Mouse (Mus musculus) intestine, embryonic 14.5 days (tissue): ENCODE measurements around the gene Ccdc6. TPM values are rescaled to one million over a fixed set of nuclear protein-coding genes. Genes with fewer than 3 reads are reported as not detected.
A peak's percentile ranks its signal among the peaks of the same experiment; 100 is the strongest.

Source experiments
- ATAC-seq: fragments of 200-750 bp; cut with Nextera tagmentation; replicated peaks from 2 replicates; pipeline ENCODE4 v1.8.0; 2017; ENCODE audit warnings: low read depth, moderate number of reproducible peaks, moderate TSS enrichment, moderate library complexity; ENCODE audit not compliant: low FRiP score, low TSS enrichment
- DNase-seq: peaks from one replicate; pipeline ENCODE4 v3.0.0-alpha.2; 2018; ENCODE audit warnings: low spot score
- H3K27ac ChIP-seq: fragments of 300-500 bp; sonication (generic); 2 replicates; pipeline ENCODE4 v1.5.1; 2014; ENCODE audit warnings: low read depth, mild to moderate bottlenecking, control low read depth
- H3K27me3 ChIP-seq: fragments of 300-500 bp; sonication (generic); replicated peaks from 2 replicates; pipeline ENCODE4 v1.6.1; 2014; ENCODE audit warnings: low read length, control low read depth; ENCODE audit not compliant: control insufficient read depth, insufficient read depth
- H3K36me3 ChIP-seq: fragments of 300-500 bp; sonication (generic); 2 replicates; pipeline ENCODE4 v1.6.1; 2014; ENCODE audit warnings: low read length, control low read depth; ENCODE audit not compliant: control insufficient read depth, insufficient read depth
- H3K4me1 ChIP-seq: fragments of 300-500 bp; sonication (generic); replicated peaks from 2 replicates; pipeline ENCODE4 v1.6.1; 2014; ENCODE audit warnings: low read length, control low read depth, mixed read lengths; ENCODE audit not compliant: control insufficient read depth, insufficient read depth
- H3K4me2 ChIP-seq: fragments of 300-500 bp; sonication (generic); 2 replicates; pipeline ENCODE4 v1.6.1; 2014; ENCODE audit warnings: low read length
- H3K4me3 ChIP-seq: fragments of 300-500 bp; sonication (generic); 2 replicates; pipeline ENCODE4 v1.5.1; 2014; ENCODE audit warnings: low read depth, low read length, control low read depth, mixed read lengths
- H3K9ac ChIP-seq: fragments of 300-500 bp; sonication (generic); 2 replicates; pipeline ENCODE4 v1.6.1; 2014; ENCODE audit warnings: mild to moderate bottlenecking, low read length
- H3K9me3 ChIP-seq: fragments of 300-500 bp; sonication (generic); 2 replicates; pipeline ENCODE4 v1.6.1; 2016; ENCODE audit warnings: low read length, control low read depth; ENCODE audit not compliant: control insufficient read depth
- WGBS: fragments of 180-500 bp; shearing (Covaris S2); extraction: QIAGEN DNeasy Blood & Tissue Kit; methylation state at CpG from one replicate; pipeline ENCODE4 v1.1.7; 2014; 5-methylcytosine and 5-hydroxymethylcytosine counted together
- polyA plus RNA-seq: library from polyadenylated mRNA; unstranded; fragments of >200 nt; fragmentation: Nextera tagmentation; extraction: Ambion mirVana; gene quantifications from 2 replicates; pipeline ENCODE4 v1.2.1, GENCODE M21; 2014

Gene Ccdc6
- polyA plus RNA-seq, 1 experiment from 2014 or later = 23.7 TPM

DNA sequence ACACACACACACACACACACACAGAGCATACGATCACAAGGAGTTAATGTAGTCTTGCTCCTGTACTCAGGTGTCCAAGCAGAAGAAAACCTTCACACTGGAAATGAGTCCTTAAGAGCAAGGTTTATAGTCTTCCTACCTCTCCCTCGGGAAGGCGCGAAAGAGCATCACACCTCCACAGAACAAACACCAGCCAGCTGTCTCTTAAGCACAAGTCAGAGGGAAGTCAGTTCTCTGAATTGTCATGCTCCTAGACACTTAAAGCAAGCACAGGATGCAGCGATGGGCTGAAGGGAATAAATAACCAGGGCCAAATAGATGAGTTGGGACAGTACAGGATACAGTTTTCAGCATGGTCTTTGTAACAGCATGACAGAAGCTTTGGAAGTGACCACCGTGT, 35.8 kb downstream of the Ccdc6 start:
- Histone ChIP-seq H3K27me3 (no peaks in the 10 kb centered on the region), H3K36me3 (no peaks in the 10 kb centered on the region), H3K27ac (peak overlapping the region; percentile 16; the same call in 1 of the 2 replicates), H3K4me1 (peaks cover 27% of the 10 kb centered on the region), H3K4me3 (no peak overlapping the region), H3K9ac (no peak overlapping the region), H3K4me2 (no peak overlapping the region), H3K9me3 (no peaks in the 10 kb centered on the region)
- WGBS = 32% methylated on average over 6 of the region's 6 CpGs
- ATAC-seq (no peak), DNase-seq (no peak)

DNA sequence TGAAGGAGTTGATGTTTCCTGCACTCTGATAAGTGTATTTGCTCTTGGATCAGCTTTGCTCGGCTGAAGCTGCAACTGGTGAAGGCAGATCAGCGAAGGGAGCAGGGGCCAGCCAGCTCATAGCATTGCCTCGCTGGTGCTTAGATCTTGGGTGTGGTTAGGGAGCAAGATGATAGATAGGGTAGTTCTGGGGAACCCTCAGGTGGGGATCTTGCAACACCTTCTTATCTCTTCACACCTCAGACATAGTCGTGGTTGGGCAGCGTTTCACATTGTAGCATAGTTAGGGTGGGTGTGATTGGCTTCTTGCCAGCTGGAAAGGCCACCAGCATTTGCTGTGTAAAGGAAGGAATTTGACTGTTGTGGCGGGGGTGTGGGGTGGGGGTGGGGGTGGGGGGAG, 36.3 kb downstream of the Ccdc6 start:
- DNase-seq = no peak

DNA sequence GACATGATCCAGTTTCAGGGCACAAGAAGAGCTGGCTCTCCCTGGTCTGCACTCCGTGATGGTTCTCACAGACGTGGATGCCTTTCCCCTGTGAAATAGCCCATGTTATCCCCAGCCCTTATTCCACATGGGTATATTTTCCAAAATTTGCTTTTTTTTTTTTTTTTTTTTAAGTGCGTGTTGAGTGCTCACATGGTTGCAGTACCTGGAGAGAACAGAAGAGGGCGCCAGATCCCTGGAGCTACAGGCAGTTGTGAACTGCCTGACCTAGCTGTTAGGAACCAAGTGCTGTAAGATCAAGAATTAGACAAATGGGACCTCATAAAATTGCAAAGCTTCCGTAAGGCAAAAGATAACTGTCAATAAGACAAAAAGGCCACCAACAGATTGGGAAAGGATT, 38.8 kb downstream of the Ccdc6 start:
- no peaks in the 10 kb centered on the region for H3K9me3 ChIP-seq
- no peaks in the 10 kb centered on the region for H3K27me3 ChIP-seq
- H3K4me3 ChIP-seq = no peak overlapping the region
- ATAC-seq (no peak), DNase-seq (no peak)
- 84% methylated on average over 5 of the region's 5 CpGs for WGBS
- H3K9ac ChIP-seq = no peak overlapping the region
- H3K36me3 ChIP-seq = no peaks in the 10 kb centered on the region
- peaks cover 27% of the 10 kb centered on the region for H3K4me1 ChIP-seq
- H3K4me2 ChIP-seq = no peak overlapping the region
- no peak overlapping the region for H3K27ac ChIP-seq

More for the DNA sequence above, 36.3 kb downstream of the Ccdc6 start:
- Histone ChIP-seq H3K4me2 (no peak overlapping the region), H3K27ac (peak overlapping the region; percentile 16; the same call in 1 of the 2 replicates), H3K9ac (no peak overlapping the region), H3K4me3 (no peak overlapping the region), H3K4me1 (peaks cover 27% of the 10 kb centered on the region), H3K27me3 (no peaks in the 10 kb centered on the region), H3K9me3 (no peaks in the 10 kb centered on the region), H3K36me3 (no peaks in the 10 kb centered on the region)
- peak; percentile 56 for ATAC-seq
- WGBS = 23% methylated on average over 6 of the region's 6 CpGs

DNA sequence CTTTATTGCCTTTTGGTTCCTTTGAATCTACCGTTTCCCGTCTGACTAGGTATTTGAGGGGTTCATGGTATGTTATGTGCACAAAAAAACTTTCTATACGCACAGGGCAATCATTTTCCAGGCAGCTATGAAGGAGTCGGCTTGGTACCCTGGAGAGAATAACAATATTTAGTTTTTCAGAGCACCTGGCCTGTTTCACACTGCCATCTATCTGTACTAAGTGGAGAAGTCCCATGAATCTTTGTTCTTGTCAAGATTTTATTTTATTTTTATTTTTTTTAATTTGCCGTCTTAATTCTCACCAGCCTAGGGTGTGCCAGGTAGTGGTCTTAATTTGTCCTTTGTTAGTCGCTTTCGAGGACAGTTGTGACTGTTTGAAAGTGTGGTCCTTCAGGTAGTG, 40.7 kb downstream of the Ccdc6 start:
- Histone ChIP-seq H3K4me1 (peaks cover 13% of the 10 kb centered on the region), H3K4me2 (no peak overlapping the region), H3K4me3 (no peak overlapping the region), H3K9me3 (no peaks in the 10 kb centered on the region), H3K9ac (no peak overlapping the region), H3K36me3 (0 out of 2 replicates have a peak, but pooled peaks cover 5% of the 10 kb centered on the region), H3K27me3 (no peaks in the 10 kb centered on the region), H3K27ac (no peak overlapping the region)
- ATAC-seq = no peak
- 74% methylated on average over 7 of the region's 7 CpGs for WGBS
- DNase-seq = no peak

DNA sequence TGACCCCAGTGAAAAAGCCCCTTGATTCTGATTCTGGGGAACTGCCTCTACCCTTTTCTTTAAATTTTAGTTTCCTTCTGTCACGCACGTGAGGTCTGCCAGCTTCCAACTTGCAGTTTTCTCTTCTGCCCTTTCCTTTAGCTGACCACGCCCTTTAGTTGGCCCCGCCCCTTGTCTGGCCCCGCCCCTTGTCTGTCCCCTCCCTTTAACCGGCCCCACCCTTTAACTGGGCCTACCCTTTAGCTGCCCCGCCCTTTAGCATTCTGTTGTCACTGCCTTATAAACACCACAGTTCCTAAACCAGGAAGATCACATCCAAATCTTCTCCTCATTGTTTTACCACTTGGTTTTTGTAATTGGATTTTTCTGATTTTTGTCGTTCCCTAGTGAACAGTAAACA, 41.2 kb downstream of the Ccdc6 start:
- no peak overlapping the region for H3K4me3 ChIP-seq
- H3K9me3 ChIP-seq = no peaks in the 10 kb centered on the region
- H3K4me2 ChIP-seq = no peak overlapping the region
- ATAC-seq (no peak), DNase-seq (no peak)
- 0 out of 2 replicates have a peak, but pooled peaks cover 10% of the 10 kb centered on the region for H3K36me3 ChIP-seq
- no peak overlapping the region for H3K27ac ChIP-seq
- no peaks in the 10 kb centered on the region for H3K27me3 ChIP-seq
- peaks cover 8% of the 10 kb centered on the region for H3K4me1 ChIP-seq
- H3K9ac ChIP-seq = no peak overlapping the region
- WGBS = 62% methylated on average over 8 of the region's 8 CpGs

DNA sequence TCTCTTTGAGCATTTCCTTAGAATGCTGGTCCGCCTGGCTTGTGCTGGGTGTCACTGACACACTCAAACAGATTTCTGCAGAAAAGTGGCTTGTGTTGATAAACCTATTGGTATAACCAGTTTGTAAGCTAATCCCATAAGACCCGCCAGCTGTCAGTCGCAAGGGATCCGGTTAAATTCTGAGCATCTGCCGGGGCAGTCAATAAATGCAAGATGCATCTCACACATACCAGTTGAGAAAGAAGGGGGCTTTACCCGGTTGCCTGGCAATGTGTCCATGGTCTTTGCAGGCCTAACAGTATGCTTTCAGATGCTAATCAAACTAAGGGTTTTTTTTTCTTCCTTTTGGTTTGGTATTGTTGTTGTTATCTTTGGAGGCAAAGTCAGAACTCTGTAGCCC, 42.4 kb downstream of the Ccdc6 start:
- Histone ChIP-seq H3K9ac (no peak overlapping the region), H3K4me1 (no peaks in the 10 kb centered on the region), H3K27ac (no peak overlapping the region), H3K9me3 (no peaks in the 10 kb centered on the region), H3K4me3 (no peak overlapping the region), H3K36me3 (peaks cover 15% of the 10 kb centered on the region; the same call in 1 of the 2 replicates), H3K4me2 (no peak overlapping the region), H3K27me3 (no peaks in the 10 kb centered on the region)
- ATAC-seq (no peak), DNase-seq (no peak)
- 84% methylated on average over 6 of the region's 6 CpGs for WGBS

DNA sequence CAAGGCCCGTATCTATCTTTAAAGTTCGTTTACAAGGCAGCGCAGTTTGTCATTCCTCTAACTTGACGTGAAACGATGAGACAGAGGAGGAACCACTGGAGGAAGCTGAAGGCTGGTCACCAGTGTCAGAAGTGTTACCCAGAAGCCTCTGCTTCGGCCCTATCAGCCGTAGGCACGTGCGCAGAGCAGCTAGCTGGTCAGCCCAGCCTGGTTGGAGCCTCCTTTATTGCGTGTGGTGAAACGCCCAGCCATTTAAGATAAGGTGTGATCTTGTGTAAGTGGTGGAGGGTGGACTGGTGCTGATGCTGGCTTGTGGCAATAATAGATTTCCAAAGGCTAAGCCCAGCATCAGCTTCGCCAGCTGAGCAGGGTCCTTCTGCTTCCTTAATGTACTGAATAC, 43.5 kb downstream of the Ccdc6 start:
- DNase-seq = no peak
- H3K9me3 ChIP-seq = no peaks in the 10 kb centered on the region
- no peak overlapping the region for H3K27ac ChIP-seq
- no peak for ATAC-seq
- no peak overlapping the region for H3K4me2 ChIP-seq
- H3K27me3 ChIP-seq = no peaks in the 10 kb centered on the region
- peaks cover 23% of the 10 kb centered on the region for H3K36me3 ChIP-seq
- no peak overlapping the region for H3K9ac ChIP-seq
- no peaks in the 10 kb centered on the region for H3K4me1 ChIP-seq
- no peak overlapping the region for H3K4me3 ChIP-seq
- WGBS = 80% methylated on average over 12 of the region's 12 CpGs

DNA sequence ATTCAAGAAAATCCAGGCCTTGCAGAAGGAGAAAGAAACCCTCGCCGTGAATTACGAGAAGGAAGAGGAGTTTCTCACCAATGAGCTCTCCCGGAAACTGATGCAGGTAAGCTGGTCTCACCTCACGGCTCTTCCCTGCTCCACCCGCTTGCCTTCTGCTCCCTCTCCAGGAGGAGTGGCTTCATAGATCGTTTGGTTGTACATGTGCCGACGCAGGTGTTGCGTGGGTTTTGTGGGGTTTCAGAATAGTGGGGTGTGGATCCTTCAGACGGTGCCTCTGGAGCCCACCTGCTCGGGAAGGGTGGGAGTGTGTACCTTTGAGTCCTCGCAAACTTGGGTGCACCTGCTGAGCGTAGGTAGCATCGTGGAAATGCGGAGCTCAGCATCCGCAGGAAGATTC, 45.7 kb downstream of the Ccdc6 start:
- no peak overlapping the region for H3K4me2 ChIP-seq
- H3K9me3 ChIP-seq = no peaks in the 10 kb centered on the region
- no peaks in the 10 kb centered on the region for H3K4me1 ChIP-seq
- H3K36me3 ChIP-seq = peaks cover 39% of the 10 kb centered on the region
- DNase-seq = no peak
- no peak overlapping the region for H3K27ac ChIP-seq
- no peak for ATAC-seq
- no peaks in the 10 kb centered on the region for H3K27me3 ChIP-seq
- H3K9ac ChIP-seq = no peak overlapping the region
- H3K4me3 ChIP-seq = no peak overlapping the region
- 94% methylated on average over 17 of the region's 17 CpGs for WGBS

DNA sequence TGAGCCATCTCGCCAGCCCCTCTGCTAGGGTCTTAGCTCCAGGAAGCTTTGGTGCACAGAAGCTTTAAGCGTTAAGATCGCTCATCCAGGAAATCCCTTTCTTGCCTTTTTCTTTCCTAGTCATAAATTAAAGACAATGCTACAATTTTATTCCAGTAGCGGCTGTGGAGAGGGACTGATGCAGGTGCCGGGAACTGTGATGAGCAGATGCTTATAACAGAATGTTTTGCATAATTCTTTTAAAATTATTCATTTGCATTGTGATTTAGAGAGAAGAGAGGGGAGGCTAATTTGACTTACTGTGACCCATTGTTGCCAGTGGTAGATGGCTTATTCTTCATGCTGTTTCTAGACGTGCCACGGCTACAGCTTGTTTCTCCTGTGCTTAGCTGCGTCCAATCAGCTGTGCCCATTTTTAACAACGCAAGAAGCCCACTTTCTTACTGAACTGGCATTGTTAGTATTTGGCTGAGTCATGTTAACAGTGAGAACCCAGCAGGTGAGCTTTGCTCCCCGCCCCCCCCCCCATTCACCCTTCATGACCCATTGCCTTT, 47.2 kb downstream of the Ccdc6 start:
- peaks cover 6% of the 10 kb centered on the region for H3K4me1 ChIP-seq
- WGBS = 92% methylated on average over 10 of the region's 10 CpGs

More for the DNA sequence above, 47.2 kb downstream of the Ccdc6 start:
- H3K27ac ChIP-seq = no peak overlapping the region
- ATAC-seq = no peak
- peaks cover 43% of the 10 kb centered on the region for H3K36me3 ChIP-seq
- no peak for DNase-seq
- no peak overlapping the region for H3K4me3 ChIP-seq
- no peak overlapping the region for H3K9ac ChIP-seq
- H3K27me3 ChIP-seq = no peaks in the 10 kb centered on the region
- no peaks in the 10 kb centered on the region for H3K9me3 ChIP-seq
- no peak overlapping the region for H3K4me2 ChIP-seq
